Mouse (Mus musculus): ENCODE data around the gene Hba-x. TPM values are rescaled to one million over a fixed set of nuclear protein-coding genes. Genes with fewer than 3 reads are reported as not detected.

The Hba-x gene
- polyA plus RNA-seq (2015; fragmentation: Illumina TruSeq; extraction: RNeasy Lipid Tissue Mini Kit (QIAGEN cat#74804); ENCODE audit: insufficient read depth, low replicate concordance), result not detected

GRCm38 (mm10) chr11:32276347-32276746 lies at the start of gene Hba-x:
Gene Hba-x, plus strand, starts transcription at chr11:32276400.

GRCm38 (mm10) chr11:32267188-32267884 lies 8.9 kb upstream of the Hba-x start, which contains the start of gene Nprl3:
Gene Nprl3, minus strand, starts transcription at chr11:32267707.

GRCm38 (mm10) chr11:32283091-32283777 lies 7.0 kb downstream of the Hba-x start, which contains the start of gene Hba-a1:
Gene Hba-a1, plus strand, starts transcription at chr11:32283511.

GRCm38 (mm10) chr11:32286695-32287492 lies 10.7 kb downstream of the Hba-x start, which contains the start of gene Hbq1b:
Gene Hbq1b, plus strand, starts transcription at chr11:32286965.

GRCm38 (mm10) chr11:32296203-32296602 lies 20.0 kb downstream of the Hba-x start, which contains the start of gene Hba-a2:
Gene Hba-a2, plus strand, starts transcription at chr11:32296489.

GRCm38 (mm10) chr11:32299865-32300264 lies 23.7 kb downstream of the Hba-x start, which contains the start of gene Hbq1a:
Gene Hbq1a, plus strand, starts transcription at chr11:32300069.

Other genes with a start within 250 kb of the Hba-x start
- gene Il9r, start 76.1 kb upstream of the Hba-x start, polyA plus RNA-seq (2015; fragmentation: Illumina TruSeq; extraction: RNeasy Lipid Tissue Mini Kit (QIAGEN cat#74804); ENCODE audit: insufficient read depth, low replicate concordance), result 46.0 TPM
- 19.0 TPM for gene Snrnp25, start 71.0 kb upstream of the Hba-x start, polyA plus RNA-seq (2015; fragmentation: Illumina TruSeq; extraction: RNeasy Lipid Tissue Mini Kit (QIAGEN cat#74804); ENCODE audit: insufficient read depth, low replicate concordance)
- gene Rhbdf1, start 54.1 kb upstream of the Hba-x start, polyA plus RNA-seq (2015; fragmentation: Illumina TruSeq; extraction: RNeasy Lipid Tissue Mini Kit (QIAGEN cat#74804); ENCODE audit: insufficient read depth, low replicate concordance), result 2.0 TPM
- 21.2 TPM for gene Mpg, start 49.9 kb upstream of the Hba-x start, polyA plus RNA-seq (2015; fragmentation: Illumina TruSeq; extraction: RNeasy Lipid Tissue Mini Kit (QIAGEN cat#74804); ENCODE audit: insufficient read depth, low replicate concordance)
- gene Nprl3, start 8.7 kb upstream of the Hba-x start, polyA plus RNA-seq (2015; fragmentation: Illumina TruSeq; extraction: RNeasy Lipid Tissue Mini Kit (QIAGEN cat#74804); ENCODE audit: insufficient read depth, low replicate concordance), result 33.4 TPM
- 27,699 TPM for gene Hba-a1, start 7.1 kb downstream of the Hba-x start, polyA plus RNA-seq (2015; fragmentation: Illumina TruSeq; extraction: RNeasy Lipid Tissue Mini Kit (QIAGEN cat#74804); ENCODE audit: insufficient read depth, low replicate concordance)
- 6.8 TPM for gene Hbq1b, start 10.6 kb downstream of the Hba-x start, polyA plus RNA-seq (2015; fragmentation: Illumina TruSeq; extraction: RNeasy Lipid Tissue Mini Kit (QIAGEN cat#74804); ENCODE audit: insufficient read depth, low replicate concordance)
- gene Hba-a2, start 20.1 kb downstream of the Hba-x start, polyA plus RNA-seq (2015; fragmentation: Illumina TruSeq; extraction: RNeasy Lipid Tissue Mini Kit (QIAGEN cat#74804); ENCODE audit: insufficient read depth, low replicate concordance), result 4,687 TPM
- 1.8 TPM for gene Hbq1a, start 23.7 kb downstream of the Hba-x start, polyA plus RNA-seq (2015; fragmentation: Illumina TruSeq; extraction: RNeasy Lipid Tissue Mini Kit (QIAGEN cat#74804); ENCODE audit: insufficient read depth, low replicate concordance)
- 5.4 TPM for gene Sh3pxd2b, start 71.4 kb downstream of the Hba-x start, polyA plus RNA-seq (2015; fragmentation: Illumina TruSeq; extraction: RNeasy Lipid Tissue Mini Kit (QIAGEN cat#74804); ENCODE audit: insufficient read depth, low replicate concordance)
- gene Ubtd2, start 179.0 kb downstream of the Hba-x start, polyA plus RNA-seq (2015; fragmentation: Illumina TruSeq; extraction: RNeasy Lipid Tissue Mini Kit (QIAGEN cat#74804); ENCODE audit: insufficient read depth, low replicate concordance), result 5.8 TPM